Mouse (Mus musculus): ENCODE measurements around the gene Krt8.

- TF ChIP-seq CTCF (IDR thresholded peaks at IDR 0.05; ENCODE audit: low read depth, low read length) (no peak), POLR2AphosphoS5 (IDR thresholded peaks at IDR 0.05; ENCODE audit: insufficient replicate concordance, low read depth, low read length) (no peak), TAL1 (conservative IDR thresholded peaks at IDR 0.05; ENCODE audit: low read depth, low read length) (no peak)
These were observed 19.5 kb downstream of the Krt8 start for GRCm38 (mm10) chr15:101984746-101985145.
